9 mouse cellular contexts compared by ENCODE assay signal in the genomic region with DNA sequence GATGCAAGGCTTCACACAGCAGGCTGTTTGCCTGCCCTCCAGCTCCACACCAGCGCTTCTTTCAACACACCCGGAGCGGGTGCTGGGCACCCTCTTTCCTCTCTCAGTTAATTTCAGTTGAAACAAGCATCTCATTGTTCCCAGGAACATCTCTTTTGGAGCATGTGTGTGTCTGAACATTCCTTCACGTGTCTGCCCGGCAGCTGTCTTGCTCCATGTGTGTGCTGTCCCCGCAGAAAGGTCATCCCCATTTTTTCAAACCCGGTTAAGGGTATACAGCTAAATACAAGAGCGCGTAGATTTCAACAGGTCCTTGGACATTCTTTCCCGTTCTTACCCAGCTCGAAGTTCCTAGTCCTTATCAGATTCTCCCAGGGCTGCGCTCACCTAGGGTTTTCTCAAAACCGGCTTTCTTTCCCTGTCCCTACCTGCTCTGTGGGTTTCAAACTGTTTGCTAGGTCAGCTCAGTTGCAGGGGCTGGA.
DNase-seq lines count a peak whose midpoint lies in the region; ATAC-seq lines count a peak whose summit lies in the region.
"Had no signal": no experiment of that assay in that cellular context is flagged by ENCODE, and none has a peak within 500 bp of the region (broad histone marks: within the 10 kb centered on the region; RNA-seq: fewer than 3 reads in every experiment).

No protein-coding gene starts in this region.

- H3K9me3 ChIP-seq in limb, embryonic 12.5 days = no peaks in the 10 kb centered on the region
- H3K9me3 ChIP-seq in stomach, embryonic 16.5 days (replicated peaks; ENCODE audit: control insufficient read depth, low read length) = no peaks in the 10 kb centered on the region

- H3K27ac ChIP-seq in limb, embryonic 12.5 days = no peak overlapping the region
- H3K27ac ChIP-seq in stomach, embryonic 16.5 days (ENCODE audit: low read length) = no peak overlapping the region

- no peak overlapping the region for H3K4me3 ChIP-seq in limb, embryonic 12.5 days (replicated peaks)
- H3K4me3 ChIP-seq in stomach, embryonic 16.5 days (replicated peaks; ENCODE audit: low read length) = peak overlapping the region; percentile 10; the same call in 1 of the 2 replicates
- H3K4me3 ChIP-seq: megakaryocyte, embryonic 14.5 days had no signal

- DNase-seq in lung, postnatal 36 days = peak; percentile 3
- DNase-seq in lung, postnatal 10 days = no peak
- DNase-seq in gastrocnemius, postnatal 25 days = peak; percentile 14
- DNase-seq in ovary, postnatal 14 days (ENCODE audit: low spot score) = no peak
- no peak for DNase-seq in thymus, postnatal 4 days
- DNase-seq: kidney, postnatal 36 days had no signal

- 0 out of 2 replicates have a peak, but pooled peaks cover 3% of the 10 kb centered on the region for H3K27me3 ChIP-seq in limb, embryonic 12.5 days
- no peaks in the 10 kb centered on the region for H3K27me3 ChIP-seq in stomach, embryonic 16.5 days (ENCODE audit: control insufficient read depth, insufficient read depth, low read length)

- WGBS in limb, embryonic 12.5 days = 26% methylated on average over 13 of the region's 13 CpGs
- WGBS in stomach, embryonic 16.5 days = 17% methylated on average over 13 of the region's 13 CpGs

- no peaks in the 10 kb centered on the region for H3K36me3 ChIP-seq in limb, embryonic 12.5 days
- no peaks in the 10 kb centered on the region for H3K36me3 ChIP-seq in stomach, embryonic 16.5 days (ENCODE audit: control insufficient read depth, insufficient read depth, low read length)

- H3K4me1 ChIP-seq in limb, embryonic 12.5 days (replicated peaks) = peaks cover 25% of the 10 kb centered on the region
- H3K4me1 ChIP-seq in stomach, embryonic 16.5 days (ENCODE audit: control insufficient read depth, insufficient read depth, low read length) = peaks cover 8% of the 10 kb centered on the region; the same call in 1 of the 2 replicates
- H3K4me1 ChIP-seq: megakaryocyte, embryonic 14.5 days had no signal

- H3K4me2 ChIP-seq in limb, embryonic 12.5 days = peak overlapping the region; percentile 21; the same call in 1 of the 2 replicates
- H3K4me2 ChIP-seq in stomach, embryonic 16.5 days (ENCODE audit: low read depth, low read length) = peak overlapping the region; percentile 39

- no peak overlapping the region for H3K9ac ChIP-seq in limb, embryonic 12.5 days (replicated peaks)
- H3K9ac ChIP-seq in stomach, embryonic 16.5 days (ENCODE audit: low read length) = no peak overlapping the region

- no peak for ATAC-seq in limb, embryonic 12.5 days (ENCODE audit: insufficient number of reproducible peaks, insufficient read depth, low FRiP score, low TSS enrichment, low read depth)
- ATAC-seq in stomach, embryonic 16.5 days (ENCODE audit: insufficient read depth, low FRiP score) = no peak

Comparison
In these comparisons a context has a peak if more than half of its experiments do, and no peak if none do; other contexts are left out.
1. DNase-seq: peak in lung, postnatal 36 days (single experiment) and gastrocnemius, postnatal 25 days (single experiment); none in lung, postnatal 10 days (single experiment), ovary, postnatal 14 days (single experiment) and thymus, postnatal 4 days (single experiment).